17 mouse cellular contexts compared by ENCODE assay signal in genomic region chr6:54502661-54503115, GRCm38 (mm10).
DNase-seq lines count a peak whose midpoint lies in the region; ATAC-seq and TF ChIP-seq lines count a peak whose summit lies in the region.
"Had no signal": no experiment of that assay in that cellular context is flagged by ENCODE, and none has a peak within 500 bp of the region (broad histone marks: within the 10 kb centered on the region; RNA-seq: fewer than 3 reads in every experiment).

No protein-coding gene starts in this region.

- H3K4me2 ChIP-seq in liver, postnatal 0 days (ENCODE audit: low read depth, low read length) = no peak overlapping the region
- H3K4me2 ChIP-seq: forebrain, embryonic 15.5 days; hindbrain, embryonic 15.5 days; neural tube, embryonic 13.5 days had no signal

- H3K4me1 ChIP-seq in liver, postnatal 0 days (ENCODE audit: insufficient read depth) = 0 out of 2 replicates have a peak, but pooled peaks cover 2% of the 10 kb centered on the region

- no peaks in the 10 kb centered on the region for H3K36me3 ChIP-seq in liver, postnatal 0 days (replicated peaks; ENCODE audit: insufficient read depth, low read length)
- H3K36me3 ChIP-seq: G1E had no signal

- WGBS in liver, postnatal 0 days (ENCODE audit: insufficient replicate concordance) = 53% methylated on average over 6 of the region's 6 CpGs

- intact Hi-C loops in heart, postnatal 25 days (cut with DNase I) = no loop called here
- intact Hi-C loops in heart, postnatal 10 days (cut with DNase I) = no loop called here

- DNase-seq in heart, adult 11 months = peak; percentile 96
- no peak for DNase-seq in heart, postnatal 25 days (ENCODE audit: low spot score)
- no peak for DNase-seq in liver, postnatal 0 days
- no peak for DNase-seq in liver
- peak; percentile 46 to 48 for DNase-seq in heart, postnatal 10 days
- peak; percentile 44 to 73 for DNase-seq in lung, postnatal 4 days
- DNase-seq in layer of hippocampus, adult 9-11 months = no peak
- DNase-seq: cerebellum, adult 8-10 months; embryo, embryonic 11 days; gastrocnemius, postnatal 14 days; right cerebral cortex, adult 18-20 months; thymus, adult 18-20 months had no signal

- no peak for TF ChIP-seq CTCF in liver, postnatal 0 days (IDR thresholded peaks at IDR 0.05; ENCODE audit: low read depth)

- peak; percentile 84 for ATAC-seq in liver, postnatal 0 days
- ATAC-seq: forebrain, embryonic 15.5 days had no signal

- no peak overlapping the region for H3K9ac ChIP-seq in liver, postnatal 0 days (replicated peaks)
- H3K9ac ChIP-seq: forebrain, embryonic 15.5 days; hindbrain, embryonic 15.5 days; liver, embryonic 14.5 days; neural tube, embryonic 13.5 days had no signal

- H3K4me3 ChIP-seq in liver, postnatal 0 days (ENCODE audit: low read depth, low read length) = no peak overlapping the region
- H3K4me3 ChIP-seq: forebrain, embryonic 15.5 days; hindbrain, embryonic 15.5 days; neural tube, embryonic 13.5 days had no signal

- H3K9me3 ChIP-seq in liver, postnatal 0 days (ENCODE audit: low read length) = no peaks in the 10 kb centered on the region
- H3K9me3 ChIP-seq: forebrain, embryonic 15.5 days; hindbrain, embryonic 15.5 days had no signal

- TF ChIP-seq EP300 in liver, postnatal 0 days (IDR thresholded peaks at IDR 0.05; ENCODE audit: low read depth) = peak; percentile 60

- H3K27me3 ChIP-seq in liver, postnatal 0 days (ENCODE audit: insufficient read depth, low read length) = no peaks in the 10 kb centered on the region; the same call in 1 of the 2 replicates
- H3K27me3 ChIP-seq: forebrain, embryonic 15.5 days; hindbrain, embryonic 15.5 days; neural tube, embryonic 13.5 days had no signal

- H3K27ac ChIP-seq in liver, postnatal 0 days (ENCODE audit: low read depth) = no peak overlapping the region
- H3K27ac ChIP-seq: forebrain, embryonic 15.5 days; hindbrain, embryonic 15.5 days; liver, embryonic 14.5 days; neural tube, embryonic 13.5 days had no signal

Comparison
In these comparisons a context has a peak if more than half of its experiments do, and no peak if none do; other contexts are left out.
1. DNase-seq: peak in heart, adult 11 months (single experiment), heart, postnatal 10 days (2 of 2) and lung, postnatal 4 days (2 of 2); none in heart, postnatal 25 days (single experiment), liver, postnatal 0 days (single experiment), liver (single experiment) and layer of hippocampus, adult 9-11 months (single experiment).